Mouse (Mus musculus): ENCODE measurements around the gene Isca2.

Isca2 gene

GRCm38 (mm10) chr12:84771981-84772520, 1.0 kb upstream of the Isca2 start:
- peak; percentile 43 for DNase-seq (ENCODE audit: low spot score)

GRCm38 (mm10) chr12:84773476-84773875, 425 bp downstream of the Isca2 start:
- DNase-seq (ENCODE audit: low spot score), result no peak

- no peak for DNase-seq (ENCODE audit: low spot score)
Observed at GRCm38 (mm10) chr12:84774376-84774775, 1.3 kb downstream of the Isca2 start.

- DNase-seq (ENCODE audit: low spot score), result no peak
Observed at GRCm38 (mm10) chr12:84776229-84776628, 3.2 kb downstream of the Isca2 start.

GRCm38 (mm10) chr12:84784604-84785381, 11.7 kb downstream of the Isca2 start:
- DNase-seq (ENCODE audit: low spot score), result peak; percentile 96

GRCm38 (mm10) chr12:84786091-84786490, 13.0 kb downstream of the Isca2 start:
- DNase-seq (ENCODE audit: low spot score), result no peak

GRCm38 (mm10) chr12:84790853-84791252, 17.8 kb downstream of the Isca2 start:
- DNase-seq (ENCODE audit: low spot score), result no peak

- DNase-seq (ENCODE audit: low spot score), result no peak
Observed at GRCm38 (mm10) chr12:84792629-84793028, 19.6 kb downstream of the Isca2 start.

GRCm38 (mm10) chr12:84794647-84795046, 21.6 kb downstream of the Isca2 start:
- DNase-seq (ENCODE audit: low spot score), result no peak

GRCm38 (mm10) chr12:84799086-84799485, 26.0 kb downstream of the Isca2 start:
- no peak for DNase-seq (ENCODE audit: low spot score)

- no peak for DNase-seq (ENCODE audit: low spot score)
Observed at GRCm38 (mm10) chr12:84800419-84800818, 27.4 kb downstream of the Isca2 start.

- no peak for DNase-seq (ENCODE audit: low spot score)
Observed at GRCm38 (mm10) chr12:84801532-84802110, 28.6 kb downstream of the Isca2 start.

GRCm38 (mm10) chr12:84802625-84803024, 29.6 kb downstream of the Isca2 start:
- DNase-seq (ENCODE audit: low spot score), result no peak

GRCm38 (mm10) chr12:84805228-84805842, 32.3 kb downstream of the Isca2 start:
- no peak for DNase-seq (ENCODE audit: low spot score)

GRCm38 (mm10) chr12:84806010-84806409, 33.0 kb downstream of the Isca2 start:
- DNase-seq (ENCODE audit: low spot score), result no peak

- DNase-seq (ENCODE audit: low spot score), result peak; percentile 26
Observed at GRCm38 (mm10) chr12:84806726-84807125, 33.7 kb downstream of the Isca2 start.

GRCm38 (mm10) chr12:84807351-84807750, 34.3 kb downstream of the Isca2 start:
- no peak for DNase-seq (ENCODE audit: low spot score)

- DNase-seq (ENCODE audit: low spot score), result no peak
Observed at GRCm38 (mm10) chr12:84809033-84809432, 36.0 kb downstream of the Isca2 start.

GRCm38 (mm10) chr12:84810810-84811209, 37.8 kb downstream of the Isca2 start:
- no peak for DNase-seq (ENCODE audit: low spot score)

GRCm38 (mm10) chr12:84811510-84811909, 38.5 kb downstream of the Isca2 start:
- DNase-seq (ENCODE audit: low spot score), result no peak

- no peak for DNase-seq (ENCODE audit: low spot score)
Observed at GRCm38 (mm10) chr12:84812004-84812403, 39.0 kb downstream of the Isca2 start.

GRCm38 (mm10) chr12:84813773-84814172, 40.7 kb downstream of the Isca2 start:
- DNase-seq (ENCODE audit: low spot score), result no peak

All from retina, embryonic 14.5 days (tissue).